Mouse (Mus musculus) MEL (cell line): ENCODE measurements around the gene Cdk14.

Source experiments
- CTCF ChIP-seq, 3 experiments: IDR thresholded peaks in 2 of 3; conservative IDR thresholded peaks in 1 of 3; 2 replicates each; pipeline ENCODE4 v1.5.1; 2011 to 2012; ENCODE audit warnings: low read length in 3 of 3, low read depth in 2 of 3, mild to moderate bottlenecking in 2 of 3, improper control_type of control experiment in 1 of 3, inconsistent platforms in 1 of 3, mixed read lengths in 1 of 3, moderate library complexity in 1 of 3; ENCODE audit not compliant: control insufficient read depth in 1 of 3, insufficient read depth in 1 of 3, poor library complexity in 1 of 3, severe bottlenecking in 1 of 3
- ELF1 ChIP-seq: IDR thresholded peaks from 2 replicates; pipeline ENCODE4 v1.6.1; 2014; ENCODE audit warnings: low read depth, mild to moderate bottlenecking, inconsistent platforms, low read length, improper control_type of control experiment, moderate library complexity
- GATA1 ChIP-seq: IDR thresholded peaks from 2 replicates; pipeline ENCODE4 v1.6.1; 2011; ENCODE audit warnings: low read depth, low read length, improper control_type of control experiment
- HCFC1 ChIP-seq: IDR thresholded peaks from 2 replicates; pipeline ENCODE4 v1.6.1; 2012; ENCODE audit warnings: low read depth, mild to moderate bottlenecking, inconsistent platforms, low read length, improper control_type of control experiment, moderate library complexity
- MAFK ChIP-seq: IDR thresholded peaks from 2 replicates; pipeline ENCODE4 v1.6.1; 2011; ENCODE audit warnings: low read depth, mild to moderate bottlenecking, low read length, improper control_type of control experiment, borderline replicate concordance
- MYC ChIP-seq: IDR thresholded peaks from 2 replicates; pipeline ENCODE4 v1.6.1; 2011; ENCODE audit warnings: low read depth, mild to moderate bottlenecking, low read length, improper control_type of control experiment, moderate library complexity
- POLR2A ChIP-seq, 2 experiments: IDR thresholded peaks; 2 replicates each; pipeline ENCODE4 v1.6.1; 2011 to 2012; ENCODE audit warnings: low read length in 2 of 2, mild to moderate bottlenecking in 2 of 2, control low read depth in 1 of 2, improper control_type of control experiment in 1 of 2, low read depth in 1 of 2, moderate library complexity in 1 of 2; ENCODE audit not compliant: control insufficient read depth in 1 of 2, insufficient read depth in 1 of 2, poor library complexity in 1 of 2
- TBP ChIP-seq: IDR thresholded peaks from 2 replicates; pipeline ENCODE4 v1.8.0; 2011; ENCODE audit warnings: low read depth, low read length, improper control_type of control experiment
- USF1 ChIP-seq: IDR thresholded peaks from 2 replicates; pipeline ENCODE4 v1.6.1; 2014; ENCODE audit warnings: low read depth, mild to moderate bottlenecking, inconsistent platforms, low read length, improper control_type of control experiment, moderate library complexity

- TF ChIP-seq GATA1 (no peak), USF1 (no peak), MYC (no peak), MAFK (no peak), POLR2A (IDR thresholded peaks at IDR 0.05; ENCODE audit: control insufficient read depth in 1 of 2, insufficient read depth in 1 of 2, low read depth in 1 of 2, low read length in 2 of 2, poor library complexity in 1 of 2) (no peak), TBP (no peak), ELF1 (no peak), HCFC1 (no peak), CTCF (IDR thresholded peaks at IDR 0.05 in 2 of 3, conservative IDR thresholded peaks at IDR 0.05 in 1 of 3; ENCODE audit: control insufficient read depth in 1 of 3, insufficient read depth in 1 of 3, low read depth in 2 of 3, low read length in 3 of 3, poor library complexity in 1 of 3, severe bottlenecking in 1 of 3) (no peak)
Measured at GRCm38 (mm10) chr5:4757902-4758301, 662.2 kb downstream of the Cdk14 start, which contains the start of gene Fzd1.
